Mouse (Mus musculus): ENCODE data around the gene Marc1. TPM values are rescaled to one million over a fixed set of nuclear protein-coding genes. Genes with fewer than 3 reads are reported as not detected.

Marc1 gene
- total RNA-seq, 2 experiments from 2014 or later, result 0.19 to 0.20 TPM

DNA sequence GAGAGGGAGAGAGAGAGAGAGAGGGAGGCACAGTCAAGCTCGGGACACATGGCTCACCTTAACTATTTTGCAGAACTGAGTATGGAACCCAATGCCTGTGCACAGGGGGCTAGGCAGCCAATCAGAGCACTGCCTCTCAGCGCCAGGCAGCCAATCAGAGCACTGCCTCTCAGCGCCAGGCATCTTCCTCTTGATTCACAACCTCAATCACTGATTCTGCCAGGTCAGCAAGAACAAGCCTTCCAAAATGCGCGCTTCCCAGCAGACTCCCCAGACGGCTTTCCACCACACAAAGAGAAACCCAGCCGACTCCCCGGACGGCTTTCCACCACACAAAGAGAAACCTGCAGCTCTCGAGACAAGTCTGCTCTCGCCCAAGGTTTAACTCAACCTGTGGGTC is 11.6 kb upstream of the Marc1 start:
- DNase-seq, result no peak

- DNase-seq, result no peak
These were observed 6.7 kb upstream of the Marc1 start for GRCm38 (mm10) chr1:184817768-184818167.

GRCm38 (mm10) chr1:184811716-184812250 is 670 bp upstream of the Marc1 start:
- DNase-seq, result no peak

GRCm38 (mm10) chr1:184809578-184810001 is 1.5 kb downstream of the Marc1 start:
- no peak for DNase-seq

DNA sequence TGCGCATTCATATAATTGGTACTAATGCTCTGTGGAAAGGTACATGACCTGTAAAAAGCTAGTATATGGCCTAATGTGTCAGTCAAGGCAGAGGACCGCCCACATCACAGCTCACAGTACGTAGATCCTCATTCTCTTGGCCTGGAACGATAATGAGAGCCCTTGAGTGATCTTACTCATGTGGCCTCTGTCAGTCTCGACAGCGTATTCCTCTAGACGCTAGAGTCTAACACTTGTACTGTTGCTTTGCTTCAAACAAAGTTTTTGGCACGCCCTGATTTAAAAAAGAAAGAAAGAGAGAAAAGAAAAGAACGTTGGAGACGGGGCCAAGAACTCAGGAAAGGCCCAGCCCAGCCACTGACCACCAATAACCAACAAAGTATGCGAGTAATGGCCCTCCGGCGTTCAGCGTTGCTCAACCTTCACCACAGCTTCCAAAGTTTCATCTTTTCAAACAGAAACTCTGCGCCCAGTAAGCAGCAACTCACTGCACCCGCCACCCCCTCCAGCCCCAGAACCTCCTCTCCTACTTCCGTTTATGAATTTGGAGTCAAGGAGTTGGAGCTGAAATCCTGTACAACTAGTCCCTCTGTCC is 2.6 kb downstream of the Marc1 start:
- DNase-seq, result no peak

- no peak for DNase-seq
These were observed 3.3 kb downstream of the Marc1 start for GRCm38 (mm10) chr1:184807627-184808417.

DNA sequence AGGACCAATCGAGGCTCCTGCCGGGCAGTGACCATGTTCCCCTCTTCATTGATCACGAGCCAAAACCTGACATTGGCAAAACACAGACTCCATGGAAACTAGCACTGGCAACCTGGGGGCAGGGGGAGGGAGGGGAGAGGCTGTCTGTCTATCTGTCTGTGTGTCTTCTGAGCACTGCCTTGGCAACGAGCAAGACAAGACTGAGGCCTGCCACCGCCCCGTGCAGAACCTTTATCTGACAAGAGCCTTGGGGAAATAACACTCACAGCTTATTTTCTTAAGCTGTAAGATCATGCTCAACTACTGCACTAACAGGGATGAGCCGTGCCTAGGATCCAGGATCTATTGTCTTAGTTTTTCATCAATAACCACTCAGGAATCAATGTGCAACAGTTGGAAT is 4.0 kb downstream of the Marc1 start:
- no peak for DNase-seq

GRCm38 (mm10) chr1:184805749-184806148 is 5.4 kb downstream of the Marc1 start:
- no peak for DNase-seq

GRCm38 (mm10) chr1:184793163-184793876 is 17.8 kb downstream of the Marc1 start:
- DNase-seq, result peak; percentile 53

- no peak for DNase-seq
These were observed 20.0 kb downstream of the Marc1 start for GRCm38 (mm10) chr1:184791109-184791508.

DNA sequence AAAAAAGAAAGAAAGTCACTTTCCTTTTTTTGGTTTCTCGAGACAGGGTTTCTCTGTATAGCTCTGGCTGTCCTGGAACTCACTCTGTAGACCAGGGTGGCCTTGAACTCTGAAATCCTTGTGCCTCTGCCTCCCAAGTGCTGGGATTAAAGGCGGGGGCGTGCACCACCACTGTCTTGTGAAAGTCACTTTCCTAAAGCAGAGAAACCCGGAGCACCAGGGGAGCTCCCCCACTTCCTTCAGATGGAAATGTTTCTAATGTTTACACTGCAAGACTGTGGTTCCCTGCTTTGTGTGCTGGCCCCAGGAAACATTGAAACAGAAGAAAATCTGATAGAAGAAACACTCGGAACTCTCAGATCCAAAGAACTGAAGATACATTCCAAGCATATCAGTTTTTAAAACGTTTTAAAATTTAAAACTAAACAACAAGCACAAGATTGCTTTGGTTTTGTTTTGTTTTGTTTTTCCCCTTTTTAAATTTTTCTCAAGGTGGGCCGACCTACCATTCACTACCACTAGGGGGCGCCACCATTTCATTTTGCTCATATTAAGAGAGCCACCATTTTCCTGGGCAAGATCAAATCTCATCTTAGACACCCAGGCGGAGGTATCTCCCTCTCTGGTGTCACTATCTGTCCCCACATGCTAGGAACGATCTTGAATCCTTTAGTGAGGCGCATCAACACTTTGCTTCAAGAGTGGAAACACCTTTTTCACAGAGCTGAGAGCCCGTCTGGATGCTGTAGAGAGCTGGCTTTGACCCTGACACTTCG is 24.5 kb downstream of the Marc1 start:
- no peak for DNase-seq

- no peak for DNase-seq
These were observed 27.5 kb downstream of the Marc1 start for GRCm38 (mm10) chr1:184783641-184784040.

- no peak for DNase-seq
These were observed 29.0 kb downstream of the Marc1 start for GRCm38 (mm10) chr1:184782161-184782513.

DNA sequence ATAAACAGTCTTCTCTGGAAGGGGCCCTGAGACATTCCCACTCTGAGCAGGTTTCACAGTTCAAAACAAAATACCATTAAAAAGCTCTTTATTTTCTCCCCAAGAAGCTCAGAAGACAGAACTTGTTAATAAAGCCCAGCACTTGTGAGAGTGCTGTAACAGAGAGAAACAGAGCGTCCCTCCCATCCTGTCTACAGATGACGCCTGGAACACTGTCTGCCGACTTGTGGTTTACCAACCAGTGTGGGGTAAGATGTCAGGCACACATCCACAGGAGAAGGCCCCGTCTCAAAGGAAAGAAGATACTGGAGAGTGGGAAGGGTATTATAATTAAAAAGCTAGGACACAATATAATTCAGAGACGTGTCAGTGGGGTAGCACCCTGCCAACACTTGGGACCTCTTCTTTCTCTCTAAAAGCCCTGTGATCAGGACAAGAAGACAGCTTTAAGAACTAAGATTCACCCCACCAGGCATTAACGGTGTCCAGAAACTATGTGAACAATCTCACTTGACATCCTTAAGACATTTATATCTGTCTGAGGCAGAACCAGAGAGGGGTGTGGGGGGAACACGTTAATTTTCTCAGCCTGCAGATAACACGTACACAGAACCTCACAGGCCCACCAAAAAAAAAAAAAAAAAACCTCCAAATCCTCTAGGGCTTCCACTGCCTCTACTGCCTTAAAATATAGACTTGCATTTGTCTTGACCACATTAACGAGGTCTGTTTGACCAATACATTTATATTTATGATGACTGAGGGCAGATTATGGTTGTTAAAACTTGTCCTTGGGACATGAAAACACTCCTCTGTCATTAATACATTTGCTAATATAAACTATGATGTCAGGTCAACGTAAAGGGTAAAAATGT is 29.6 kb downstream of the Marc1 start:
- no peak for DNase-seq

DNA sequence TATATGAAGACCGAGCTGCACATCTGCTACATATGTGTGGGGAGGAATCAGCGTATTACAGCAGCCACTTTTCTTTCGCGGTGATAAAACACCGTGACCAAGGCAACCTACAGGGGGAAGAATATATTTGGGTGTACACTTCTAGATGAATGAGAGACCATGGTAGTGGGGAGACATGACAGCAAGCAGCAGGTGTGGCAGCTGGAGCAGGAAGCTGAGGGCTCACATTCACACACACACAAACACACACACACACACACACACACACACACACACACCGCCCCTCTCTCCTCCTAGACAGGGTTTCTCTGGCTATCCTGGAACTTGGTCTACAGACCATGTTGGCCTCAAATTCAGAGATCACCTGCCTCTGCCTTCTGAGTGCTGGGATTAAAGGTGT is 33.0 kb downstream of the Marc1 start:
- DNase-seq, result no peak

GRCm38 (mm10) chr1:184777061-184777795 is 33.9 kb downstream of the Marc1 start:
- no peak for DNase-seq

- DNase-seq, result no peak
These were observed 35.8 kb downstream of the Marc1 start for GRCm38 (mm10) chr1:184775289-184775688.

DNA sequence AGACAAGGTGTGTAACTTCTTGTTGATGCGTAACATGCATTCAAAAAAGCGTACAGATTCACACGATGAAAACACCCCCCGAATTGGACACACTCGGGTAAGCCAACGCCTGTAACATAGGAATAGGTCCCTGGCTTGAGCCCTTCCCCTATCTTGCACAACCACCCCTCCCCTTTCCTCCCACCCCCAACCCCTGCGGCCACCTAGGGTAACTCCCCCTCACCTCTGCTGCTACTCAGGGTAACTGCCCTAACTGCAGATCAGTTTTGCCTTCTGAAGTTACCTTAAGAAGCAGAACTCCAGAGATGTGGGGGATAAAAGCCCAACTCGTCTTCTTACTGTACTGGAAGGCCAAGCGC is 39.2 kb downstream of the Marc1 start:
- no peak for DNase-seq

- DNase-seq, result peak; percentile 95
These were observed 39.8 kb downstream of the Marc1 start for GRCm38 (mm10) chr1:184771202-184771890.

GRCm38 (mm10) chr1:184763866-184764265 is 47.2 kb downstream of the Marc1 start:
- DNase-seq, result no peak
